Mouse (Mus musculus) heart, embryonic 11.5 days (tissue): ENCODE data around the gene Dock6. TPM values are rescaled to one million over a fixed set of nuclear protein-coding genes. Genes with fewer than 3 reads are reported as not detected.
"Not testable (repeated sequence)": the region's sequence is repeated elsewhere in the genome, so short reads cannot be mapped to it uniquely, and the experiment has no call there.

Experiments
- ATAC-seq: fragments of 200-750 bp; cut with Nextera tagmentation; replicated peaks from 2 replicates; pipeline ENCODE4 v1.8.0; 2017; ENCODE audit warnings: moderate library complexity; ENCODE audit not compliant: insufficient number of reproducible peaks, low FRiP score, low TSS enrichment
- H3K27ac ChIP-seq: fragments of 300-500 bp; sonication (generic); 2 replicates; pipeline ENCODE4 v1.5.1; 2014; ENCODE audit warnings: mild to moderate bottlenecking, low read depth, low read length
- H3K27me3 ChIP-seq: fragments of 300-500 bp; sonication (generic); 2 replicates; pipeline ENCODE4 v1.6.1; 2014; ENCODE audit warnings: mild to moderate bottlenecking, low read length, mixed read lengths; ENCODE audit not compliant: control insufficient read depth, insufficient read depth
- H3K36me3 ChIP-seq: fragments of 300-500 bp; sonication (generic); 2 replicates; pipeline ENCODE4 v1.6.1; 2014; ENCODE audit warnings: mild to moderate bottlenecking, low read length, moderate library complexity, mixed read lengths; ENCODE audit not compliant: control insufficient read depth, insufficient read depth
- H3K4me1 ChIP-seq: fragments of 300-500 bp; sonication (generic); 2 replicates; pipeline ENCODE4 v1.6.1; 2014; ENCODE audit warnings: low read length; ENCODE audit not compliant: control insufficient read depth, insufficient read depth
- H3K4me2 ChIP-seq: fragments of 300-500 bp; sonication (generic); 2 replicates; pipeline ENCODE4 v1.6.1; 2014; ENCODE audit warnings: mild to moderate bottlenecking, moderate library complexity
- H3K4me3 ChIP-seq: fragments of 300-500 bp; sonication (generic); 2 replicates; pipeline ENCODE4 v1.5.1; 2014; ENCODE audit warnings: low read depth, low read length
- H3K9ac ChIP-seq: fragments of 300-500 bp; sonication (generic); 2 replicates; pipeline ENCODE4 v1.6.1; 2014; ENCODE audit warnings: mild to moderate bottlenecking, low read depth, low read length, moderate library complexity
- H3K9me3 ChIP-seq: fragments of 300-500 bp; sonication (generic); replicated peaks from 2 replicates; pipeline ENCODE4 v1.6.1; 2016; ENCODE audit warnings: low read length; ENCODE audit not compliant: control insufficient read depth
- WGBS: fragments of 180-500 bp; shearing (Covaris S2); extraction: QIAGEN DNeasy Blood & Tissue Kit; methylation state at CpG from one replicate; pipeline ENCODE4 v1.1.7; 2014; ENCODE audit not compliant: insufficient replicate concordance; 5-methylcytosine and 5-hydroxymethylcytosine counted together
- polyA plus RNA-seq: library from polyadenylated mRNA; unstranded; fragments of >200 nt; fragmentation: Nextera tagmentation; extraction: Ambion mirVana; gene quantifications from 2 replicates; pipeline ENCODE4 v1.2.1, GENCODE M21; 2014

The Dock6 gene
- 43.9 and 50.1 TPM in 2 replicates for polyA plus RNA-seq

GRCm38 (mm10) chr9:21852128-21853091 lies at the start of gene Dock6:
Dock6 (minus strand) TSS chr9:21852635.
- 1% methylated on average over 68 of the region's 68 CpGs for WGBS
- Histone ChIP-seq H3K4me3 (peak within 1 kb of the TSS; percentile 78), H3K4me2 (peak within 1 kb of the TSS; percentile 81), H3K36me3 (no peaks in the 10 kb centered on the region), H3K9ac (peak within 1 kb of the TSS; percentile 81), H3K27ac (peak within 1 kb of the TSS; percentile 58), H3K4me1 (peaks cover 13% of the 10 kb centered on the region), H3K27me3 (no peaks in the 10 kb centered on the region), H3K9me3 (no peaks in the 10 kb centered on the region)
- peak; percentile 86 for ATAC-seq

GRCm38 (mm10) chr9:21901223-21901820 lies 48.9 kb upstream of the Dock6 start:
- H3K27ac ChIP-seq: no peak overlapping the region
- H3K4me1 ChIP-seq: no peaks in the 10 kb centered on the region
- no peaks in the 10 kb centered on the region for H3K36me3 ChIP-seq
- 15% methylated on average over 10 of the region's 10 CpGs for WGBS
- peak overlapping the region; percentile 31 for H3K9ac ChIP-seq
- no peak; the same call in 1 of the 2 replicates for ATAC-seq
- H3K27me3 ChIP-seq: no peaks in the 10 kb centered on the region
- H3K9me3 ChIP-seq: no peaks in the 10 kb centered on the region
- peak overlapping the region; percentile 42 for H3K4me3 ChIP-seq
- H3K4me2 ChIP-seq: peak overlapping the region; percentile 67

GRCm38 (mm10) chr9:21889229-21889628 lies 36.8 kb upstream of the Dock6 start:
- no peak for ATAC-seq
- Histone ChIP-seq H3K9me3 (no peaks in the 10 kb centered on the region), H3K4me1 (no peaks in the 10 kb centered on the region), H3K27me3 (no peaks in the 10 kb centered on the region), H3K27ac (no peak overlapping the region), H3K4me2 (no peak overlapping the region), H3K36me3 (no peaks in the 10 kb centered on the region), H3K4me3 (no peak overlapping the region), H3K9ac (no peak overlapping the region)
- 63% methylated on average over 3 of the region's 3 CpGs for WGBS

GRCm38 (mm10) chr9:21876601-21877000 lies 24.2 kb upstream of the Dock6 start:
- H3K9ac ChIP-seq: no peak overlapping the region
- H3K9me3 ChIP-seq: no peaks in the 10 kb centered on the region
- no peaks in the 10 kb centered on the region for H3K27me3 ChIP-seq
- 51% methylated on average over 3 of the region's 3 CpGs for WGBS
- no peak overlapping the region for H3K27ac ChIP-seq
- ATAC-seq: no peak
- no peak overlapping the region for H3K4me2 ChIP-seq
- H3K36me3 ChIP-seq: no peaks in the 10 kb centered on the region
- H3K4me3 ChIP-seq: no peak overlapping the region
- H3K4me1 ChIP-seq: no peaks in the 10 kb centered on the region

- no peaks in the 10 kb centered on the region for H3K4me1 ChIP-seq
- no peak for ATAC-seq
- H3K9me3 ChIP-seq: no peaks in the 10 kb centered on the region
- H3K4me3 ChIP-seq: no peak overlapping the region
- H3K27ac ChIP-seq: no peak overlapping the region
- H3K4me2 ChIP-seq: no peak overlapping the region
- no peak overlapping the region for H3K9ac ChIP-seq
- no peaks in the 10 kb centered on the region for H3K27me3 ChIP-seq
- H3K36me3 ChIP-seq: no peaks in the 10 kb centered on the region
- 57% methylated on average over 4 of the region's 4 CpGs for WGBS
Observed at GRCm38 (mm10) chr9:21872204-21872603, 19.8 kb upstream of the Dock6 start.

GRCm38 (mm10) chr9:21870879-21871524 lies 18.6 kb upstream of the Dock6 start:
- H3K4me2 ChIP-seq: peak overlapping the region; percentile 52
- 0 out of 2 replicates have a peak overlapping the region, but pooled peaks have one; percentile 10 for H3K4me3 ChIP-seq
- no peaks in the 10 kb centered on the region for H3K9me3 ChIP-seq
- no peak overlapping the region for H3K27ac ChIP-seq
- H3K27me3 ChIP-seq: no peaks in the 10 kb centered on the region
- 17% methylated on average over 20 of the region's 20 CpGs for WGBS
- peaks cover 4% of the 10 kb centered on the region; the same call in 1 of the 2 replicates for H3K4me1 ChIP-seq
- ATAC-seq: no peak
- H3K9ac ChIP-seq: no peak overlapping the region
- H3K36me3 ChIP-seq: no peaks in the 10 kb centered on the region

GRCm38 (mm10) chr9:21869290-21869689 lies 16.9 kb upstream of the Dock6 start:
- not testable (repeated sequence) for H3K9me3 ChIP-seq, ATAC-seq, H3K4me3 ChIP-seq, H3K9ac ChIP-seq, H3K36me3 ChIP-seq, H3K27ac ChIP-seq, H3K27me3 ChIP-seq, H3K4me2 ChIP-seq, H3K4me1 ChIP-seq
- 54% methylated on average over 7 of the region's 7 CpGs for WGBS

- ATAC-seq: no peak
- 84% methylated on average over 3 of the region's 3 CpGs for WGBS
- H3K4me1 ChIP-seq: peaks cover 4% of the 10 kb centered on the region; the same call in 1 of the 2 replicates
Observed at GRCm38 (mm10) chr9:21867726-21868125, 15.3 kb upstream of the Dock6 start.

More at GRCm38 (mm10) chr9:21867726-21868125, 15.3 kb upstream of the Dock6 start:
- Histone ChIP-seq H3K27ac (no peak overlapping the region), H3K4me2 (no peak overlapping the region), H3K9ac (no peak overlapping the region), H3K36me3 (no peaks in the 10 kb centered on the region), H3K4me3 (no peak overlapping the region), H3K27me3 (no peaks in the 10 kb centered on the region), H3K9me3 (no peaks in the 10 kb centered on the region)
